Mouse (Mus musculus) myocyte (in vitro differentiated cells): Measurements from ENCODE around the gene Slc23a2. TPM values are rescaled to one million over a fixed set of nuclear protein-coding genes. Genes with fewer than 3 reads are reported as not detected.

Experiments used
- H3K27me3 ChIP-seq: one replicate; pipeline ENCODE4 v1.6.1; 2011; ENCODE audit not compliant: control insufficient read depth, insufficient read depth, insufficient read length
- H3K36me3 ChIP-seq: one replicate; pipeline ENCODE4 v1.6.1; 2011; ENCODE audit not compliant: control insufficient read depth, insufficient read depth
- H3K4me2 ChIP-seq: one replicate; pipeline ENCODE4 v1.6.1; 2011; ENCODE audit warnings: low read depth, control low read depth
- H3K4me3 ChIP-seq: one replicate; pipeline ENCODE4 v1.5.1; 2011; ENCODE audit warnings: mild to moderate bottlenecking, control low read depth, moderate library complexity
- H3K79me2 ChIP-seq: one replicate; pipeline ENCODE4 v1.6.1; 2011; ENCODE audit not compliant: control insufficient read depth, insufficient read depth
- H3ac ChIP-seq: one replicate; pipeline ENCODE4 v1.6.1; 2011; ENCODE audit not compliant: control insufficient read depth, insufficient read length
- CEBPB ChIP-seq: IDR thresholded peaks from 2 replicates; pipeline ENCODE4 v1.6.1; 2011; ENCODE audit warnings: mild to moderate bottlenecking, moderate library complexity; ENCODE audit not compliant: poor library complexity, insufficient read depth, severe bottlenecking
- E2F4 ChIP-seq: IDR thresholded peaks from one replicate; pipeline ENCODE4 v1.6.1; 2011; ENCODE audit warnings: mild to moderate bottlenecking, control low read depth, moderate library complexity; ENCODE audit not compliant: insufficient read depth
- MAX ChIP-seq: IDR thresholded peaks from one replicate; pipeline ENCODE4 v1.6.1; 2011; ENCODE audit warnings: low read depth, mild to moderate bottlenecking, control low read depth
- MYOD1 ChIP-seq, 3 experiments: IDR thresholded peaks; one replicate each; pipeline ENCODE4 v1.6.1; 2011; ENCODE audit warnings: control low read depth in 2 of 3, low read depth in 2 of 3, mild to moderate bottlenecking in 2 of 3, moderate library complexity in 1 of 3; ENCODE audit not compliant: insufficient read length in 2 of 3, control insufficient read depth in 1 of 3
- MYOG ChIP-seq, 3 experiments: IDR thresholded peaks; one replicate each; pipeline ENCODE4 v1.6.1; 2011; ENCODE audit warnings: control low read depth in 2 of 3, low read depth in 2 of 3, mild to moderate bottlenecking in 2 of 3; ENCODE audit not compliant: insufficient read length in 2 of 3, control insufficient read depth in 1 of 3, insufficient read depth in 1 of 3
- POLR2A ChIP-seq: IDR thresholded peaks from one replicate; pipeline ENCODE4 v1.6.1; 2011; ENCODE audit warnings: low read depth, mild to moderate bottlenecking, control low read depth, moderate library complexity; ENCODE audit not compliant: insufficient read length
- POLR2AphosphoS2 ChIP-seq: IDR thresholded peaks from one replicate; pipeline ENCODE4 v1.6.1; 2011; ENCODE audit warnings: low read depth, control low read depth; ENCODE audit not compliant: insufficient read length
- REST ChIP-seq: IDR thresholded peaks from one replicate; pipeline ENCODE4 v1.6.1; 2011; ENCODE audit warnings: mild to moderate bottlenecking, control low read depth, moderate library complexity; ENCODE audit not compliant: insufficient read depth, insufficient read length
- SRF ChIP-seq: IDR thresholded peaks from one replicate; pipeline ENCODE4 v1.6.1; 2011; ENCODE audit warnings: low read depth; ENCODE audit not compliant: control insufficient read depth, insufficient read length
- TCF12 ChIP-seq: IDR thresholded peaks from one replicate; pipeline ENCODE4 v1.6.1; 2011; ENCODE audit warnings: mild to moderate bottlenecking, control low read depth; ENCODE audit not compliant: poor library complexity, insufficient read depth, severe bottlenecking
- TCF3 ChIP-seq: IDR thresholded peaks from one replicate; pipeline ENCODE4 v1.6.1; 2011; ENCODE audit warnings: low read depth, control low read depth; ENCODE audit not compliant: insufficient read length
- USF1 ChIP-seq: IDR thresholded peaks from one replicate; pipeline ENCODE4 v1.6.1; 2011; ENCODE audit warnings: low read depth, mild to moderate bottlenecking, control low read depth, moderate library complexity
- polyA plus RNA-seq: library from polyadenylated mRNA; unstranded; fragments of >200 nt; fragmentation: generic; extraction: Trizol; gene quantifications from one replicate; pipeline ENCODE4 v1.2.1, GENCODE M21; 2012; ENCODE audit warnings: missing spikeins

Gene Slc23a2
- polyA plus RNA-seq, 1 experiment: 14.5 TPM

GRCm38 (mm10) chr2:132013152-132013551 is 131.8 kb downstream of the Slc23a2 start:
- H3K36me3 ChIP-seq: no peaks in the 10 kb centered on the region
- no peaks in the 10 kb centered on the region for H3K27me3 ChIP-seq
- no peaks in the 10 kb centered on the region for H3K79me2 ChIP-seq
- no peak overlapping the region for H3ac ChIP-seq
- H3K4me3 ChIP-seq: no peak overlapping the region
- TF ChIP-seq MYOD1 (IDR thresholded peaks at IDR 0.05; ENCODE audit: control insufficient read depth in 1 of 3, insufficient read length in 2 of 3, low read depth in 2 of 3) (no peak), POLR2AphosphoS2 (no peak), E2F4 (no peak), TCF3 (no peak), CEBPB (no peak), USF1 (no peak), POLR2A (no peak), MYOG (IDR thresholded peaks at IDR 0.05; ENCODE audit: control insufficient read depth in 1 of 3, insufficient read depth in 1 of 3, insufficient read length in 2 of 3, low read depth in 2 of 3) (no peak), SRF (no peak), MAX (no peak), REST (no peak), TCF12 (no peak)
- H3K4me2 ChIP-seq: no peak overlapping the region

GRCm38 (mm10) chr2:132010781-132011180 is 134.1 kb downstream of the Slc23a2 start:
- TF ChIP-seq MAX (no peak), POLR2A (no peak), REST (no peak), TCF3 (no peak), USF1 (no peak), POLR2AphosphoS2 (no peak), CEBPB (no peak), TCF12 (no peak), MYOG (IDR thresholded peaks at IDR 0.05; ENCODE audit: control insufficient read depth in 1 of 3, insufficient read depth in 1 of 3, insufficient read length in 2 of 3, low read depth in 2 of 3) (no peak), E2F4 (no peak), MYOD1 (IDR thresholded peaks at IDR 0.05; ENCODE audit: control insufficient read depth in 1 of 3, insufficient read length in 2 of 3, low read depth in 2 of 3) (no peak), SRF (no peak)
- Histone ChIP-seq H3K4me3 (no peak overlapping the region), H3K4me2 (no peak overlapping the region), H3K79me2 (no peaks in the 10 kb centered on the region), H3ac (no peak overlapping the region), H3K36me3 (no peaks in the 10 kb centered on the region), H3K27me3 (no peaks in the 10 kb centered on the region)

GRCm38 (mm10) chr2:132008186-132008585 is 136.7 kb downstream of the Slc23a2 start:
- H3K4me2 ChIP-seq: no peak overlapping the region
- no peak overlapping the region for H3K4me3 ChIP-seq
- TF ChIP-seq TCF12 (no peak), E2F4 (no peak), USF1 (no peak), REST (no peak), MYOD1 (IDR thresholded peaks at IDR 0.05; ENCODE audit: control insufficient read depth in 1 of 3, insufficient read length in 2 of 3, low read depth in 2 of 3) (no peak), POLR2A (no peak), POLR2AphosphoS2 (no peak), MYOG (IDR thresholded peaks at IDR 0.05; ENCODE audit: control insufficient read depth in 1 of 3, insufficient read depth in 1 of 3, insufficient read length in 2 of 3, low read depth in 2 of 3) (no peak), MAX (no peak), CEBPB (no peak), TCF3 (no peak), SRF (no peak)
- no peaks in the 10 kb centered on the region for H3K79me2 ChIP-seq
- no peak overlapping the region for H3ac ChIP-seq
- H3K27me3 ChIP-seq: no peaks in the 10 kb centered on the region
- H3K36me3 ChIP-seq: no peaks in the 10 kb centered on the region

GRCm38 (mm10) chr2:132007475-132007819 is 137.5 kb downstream of the Slc23a2 start:
- H3ac ChIP-seq: no peak overlapping the region
- no peak for TF ChIP-seq USF1
- TF ChIP-seq MAX: no peak
- no peak for TF ChIP-seq TCF3
- no peak for TF ChIP-seq MYOD1 (IDR thresholded peaks at IDR 0.05; ENCODE audit: control insufficient read depth in 1 of 3, insufficient read length in 2 of 3, low read depth in 2 of 3)
- TF ChIP-seq POLR2AphosphoS2: no peak
- TF ChIP-seq MYOG (IDR thresholded peaks at IDR 0.05; ENCODE audit: control insufficient read depth in 1 of 3, insufficient read depth in 1 of 3, insufficient read length in 2 of 3, low read depth in 2 of 3): no peak
- TF ChIP-seq CEBPB: no peak
- no peak for TF ChIP-seq SRF
- no peak for TF ChIP-seq POLR2A
- no peak for TF ChIP-seq E2F4
- TF ChIP-seq REST: no peak
- no peak for TF ChIP-seq TCF12

GRCm38 (mm10) chr2:132006561-132007474 is 138.1 kb downstream of the Slc23a2 start:
- no peaks in the 10 kb centered on the region for H3K27me3 ChIP-seq
- H3ac ChIP-seq: no peak overlapping the region
- no peak overlapping the region for H3K4me3 ChIP-seq
- H3K79me2 ChIP-seq: no peaks in the 10 kb centered on the region
- H3K36me3 ChIP-seq: no peaks in the 10 kb centered on the region
- peak overlapping the region; percentile 82 for H3K4me2 ChIP-seq
- TF ChIP-seq TCF3: no peak
- TF ChIP-seq CEBPB: peak; percentile 66; the same call in 1 of the 2 replicates
- peak in 1 of 3 experiments; percentile 43 for TF ChIP-seq MYOG (IDR thresholded peaks at IDR 0.05; ENCODE audit: control insufficient read depth in 1 of 3, insufficient read depth in 1 of 3, insufficient read length in 2 of 3, low read depth in 2 of 3)
- TF ChIP-seq USF1: no peak
- TF ChIP-seq MYOD1 (IDR thresholded peaks at IDR 0.05; ENCODE audit: control insufficient read depth in 1 of 3, insufficient read length in 2 of 3, low read depth in 2 of 3): peak in 1 of 3 experiments; percentile 39
- TF ChIP-seq POLR2A: no peak

More at GRCm38 (mm10) chr2:132007475-132007819, 137.5 kb downstream of the Slc23a2 start:
- H3K79me2 ChIP-seq: no peaks in the 10 kb centered on the region
- no peaks in the 10 kb centered on the region for H3K27me3 ChIP-seq
- H3K4me3 ChIP-seq: no peak overlapping the region
- peak overlapping the region; percentile 82 for H3K4me2 ChIP-seq
- no peaks in the 10 kb centered on the region for H3K36me3 ChIP-seq
